Mouse (Mus musculus): ENCODE results near the gene Ina.
"Not testable (repeated sequence)": the region's sequence is repeated elsewhere in the genome, so short reads cannot be mapped to it uniquely, and the experiment has no call there.

Ina gene

GRCm38 (mm10) chr19:47014447-47015381, at the start of gene Ina, which contains the start of gene Nt5c2:
Gene Ina, plus strand, starts transcription at chr19:47014698.
Gene Nt5c2, minus strand, starts transcription at chr19:47015153.
- peak; percentile 45 for DNase-seq (ENCODE audit: low spot score)

- no peak for DNase-seq (ENCODE audit: low spot score)
Observed at GRCm38 (mm10) chr19:46965496-46965895, 49.0 kb upstream of the Ina start.

- no peak for DNase-seq (ENCODE audit: low spot score)
Observed at GRCm38 (mm10) chr19:46966330-46966729, 48.2 kb upstream of the Ina start.

GRCm38 (mm10) chr19:46967861-46968260, 46.6 kb upstream of the Ina start:
- DNase-seq (ENCODE audit: low spot score) = no peak

- no peak for DNase-seq (ENCODE audit: low spot score)
Observed at GRCm38 (mm10) chr19:46968833-46969232, 45.7 kb upstream of the Ina start.

GRCm38 (mm10) chr19:46969286-46969985, 45.1 kb upstream of the Ina start:
- no peak for DNase-seq (ENCODE audit: low spot score)

GRCm38 (mm10) chr19:46970121-46970729, 44.3 kb upstream of the Ina start:
- DNase-seq (ENCODE audit: low spot score) = no peak

GRCm38 (mm10) chr19:46971051-46971689, 43.3 kb upstream of the Ina start:
- no peak for DNase-seq (ENCODE audit: low spot score)

- no peak for DNase-seq (ENCODE audit: low spot score)
Observed at GRCm38 (mm10) chr19:46971712-46972111, 42.8 kb upstream of the Ina start.

GRCm38 (mm10) chr19:46972159-46972558, 42.3 kb upstream of the Ina start:
- no peak for DNase-seq (ENCODE audit: low spot score)

GRCm38 (mm10) chr19:46975565-46975964, 38.9 kb upstream of the Ina start:
- peak; percentile 39 for DNase-seq (ENCODE audit: low spot score)

GRCm38 (mm10) chr19:46975997-46976396, 38.5 kb upstream of the Ina start:
- DNase-seq (ENCODE audit: low spot score) = no peak

- no peak for DNase-seq (ENCODE audit: low spot score)
Observed at GRCm38 (mm10) chr19:46976743-46977142, 37.8 kb upstream of the Ina start.

- no peak for DNase-seq (ENCODE audit: low spot score)
Observed at GRCm38 (mm10) chr19:46977460-46977859, 37.0 kb upstream of the Ina start.

GRCm38 (mm10) chr19:46978069-46978468, 36.4 kb upstream of the Ina start:
- not testable (repeated sequence) for DNase-seq (ENCODE audit: low spot score)

- DNase-seq (ENCODE audit: low spot score) = no peak
Observed at GRCm38 (mm10) chr19:46978920-46979780, 35.3 kb upstream of the Ina start.

GRCm38 (mm10) chr19:46979781-46980105, 34.8 kb upstream of the Ina start:
- no peak for DNase-seq (ENCODE audit: low spot score)

- DNase-seq (ENCODE audit: low spot score) = no peak
Observed at GRCm38 (mm10) chr19:46981462-46981861, 33.0 kb upstream of the Ina start.

GRCm38 (mm10) chr19:46983352-46983965, 31.0 kb upstream of the Ina start:
- no peak for DNase-seq (ENCODE audit: low spot score)

- no peak for DNase-seq (ENCODE audit: low spot score)
Observed at GRCm38 (mm10) chr19:46983966-46984380, 30.5 kb upstream of the Ina start.

Measured in ovary, postnatal 36 days (tissue).